Mouse (Mus musculus): ENCODE measurements around the gene Shroom4. TPM values are rescaled to one million over a fixed set of nuclear protein-coding genes. Genes with fewer than 3 reads are reported as not detected.

The Shroom4 gene
- polyA plus RNA-seq, 1 experiment from 2014 or later = 0.76 TPM

- Histone ChIP-seq H3K4me1 (replicated peaks; ENCODE audit: control insufficient read depth, insufficient read depth) (no peaks in the 10 kb centered on the region), H3K9ac (ENCODE audit: low read length) (no peak overlapping the region), H3K4me3 (ENCODE audit: low read depth, low read length) (no peak overlapping the region), H3K27me3 (ENCODE audit: control insufficient read depth, insufficient read depth, low read length) (no peaks in the 10 kb centered on the region), H3K9me3 (ENCODE audit: control insufficient read depth, low read length) (no peaks in the 10 kb centered on the region), H3K27ac (replicated peaks) (no peak overlapping the region), H3K36me3 (ENCODE audit: control insufficient read depth, insufficient read depth, low read length) (no peaks in the 10 kb centered on the region), H3K4me2 (replicated peaks; ENCODE audit: low read depth) (no peak overlapping the region)
- DNase-seq (ENCODE audit: low spot score) (no peak), ATAC-seq (ENCODE audit: low FRiP score, low TSS enrichment) (no peak)
- TF ChIP-seq CTCF (IDR thresholded peaks at IDR 0.05; ENCODE audit: low read depth) (no peak), EP300 (optimal IDR thresholded peaks at IDR 0.05) (no peak)
- 82% methylated on average over 1 of the region's 1 CpGs for WGBS
Measured at GRCm38 (mm10) chrX:6565066-6565465, 165.4 kb downstream of the Shroom4 start.

DNA sequence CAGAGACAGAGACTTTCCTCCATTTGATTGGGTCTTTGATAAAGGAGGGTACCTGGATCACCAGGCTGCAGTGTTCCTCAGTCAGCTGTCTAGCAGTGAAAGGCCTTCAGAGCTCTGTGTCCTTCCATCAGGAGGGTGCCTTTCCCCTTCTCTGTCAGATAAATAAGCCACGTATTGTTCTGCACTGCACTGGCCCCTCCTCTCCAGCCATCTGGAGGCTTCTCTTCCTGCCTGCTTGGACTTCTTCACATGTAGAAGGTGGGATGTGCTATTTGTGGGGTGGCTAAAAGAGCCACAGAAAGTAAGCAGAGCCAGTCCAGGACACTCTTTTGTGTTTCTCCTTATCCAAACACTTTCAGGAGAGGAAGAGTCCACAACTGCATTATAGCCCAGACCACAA is 174.9 kb downstream of the Shroom4 start:
- no peak for DNase-seq (ENCODE audit: low spot score)

GRCm38 (mm10) chrX:6577001-6577400 is 177.3 kb downstream of the Shroom4 start:
- TF ChIP-seq EP300 (optimal IDR thresholded peaks at IDR 0.05) (no peak), CTCF (IDR thresholded peaks at IDR 0.05; ENCODE audit: low read depth) (no peak)
- Histone ChIP-seq H3K4me1 (replicated peaks; ENCODE audit: control insufficient read depth, insufficient read depth) (no peaks in the 10 kb centered on the region), H3K27ac (replicated peaks) (no peak overlapping the region), H3K36me3 (ENCODE audit: control insufficient read depth, insufficient read depth, low read length) (no peaks in the 10 kb centered on the region), H3K9ac (ENCODE audit: low read length) (no peak overlapping the region), H3K4me2 (replicated peaks; ENCODE audit: low read depth) (no peak overlapping the region), H3K27me3 (ENCODE audit: control insufficient read depth, insufficient read depth, low read length) (no peaks in the 10 kb centered on the region), H3K4me3 (ENCODE audit: low read depth, low read length) (no peak overlapping the region), H3K9me3 (ENCODE audit: control insufficient read depth, low read length) (no peaks in the 10 kb centered on the region)
- ATAC-seq (ENCODE audit: low FRiP score, low TSS enrichment) (no peak), DNase-seq (ENCODE audit: low spot score) (no peak)
- WGBS = 38% methylated on average over 7 of the region's 7 CpGs

More for the DNA sequence above, 174.9 kb downstream of the Shroom4 start:
- no peak for ATAC-seq (ENCODE audit: low FRiP score, low TSS enrichment)
- Histone ChIP-seq H3K4me2 (replicated peaks; ENCODE audit: low read depth) (no peak overlapping the region), H3K36me3 (ENCODE audit: control insufficient read depth, insufficient read depth, low read length) (no peaks in the 10 kb centered on the region), H3K4me3 (ENCODE audit: low read depth, low read length) (no peak overlapping the region), H3K9me3 (ENCODE audit: control insufficient read depth, low read length) (no peaks in the 10 kb centered on the region), H3K27ac (replicated peaks) (no peak overlapping the region), H3K4me1 (replicated peaks; ENCODE audit: control insufficient read depth, insufficient read depth) (no peaks in the 10 kb centered on the region), H3K9ac (ENCODE audit: low read length) (no peak overlapping the region), H3K27me3 (ENCODE audit: control insufficient read depth, insufficient read depth, low read length) (no peaks in the 10 kb centered on the region)
- no peak for TF ChIP-seq CTCF (IDR thresholded peaks at IDR 0.05; ENCODE audit: low read depth)
- TF ChIP-seq EP300 (optimal IDR thresholded peaks at IDR 0.05) = no peak
- WGBS = 25% methylated on average over 1 of the region's 1 CpGs

DNA sequence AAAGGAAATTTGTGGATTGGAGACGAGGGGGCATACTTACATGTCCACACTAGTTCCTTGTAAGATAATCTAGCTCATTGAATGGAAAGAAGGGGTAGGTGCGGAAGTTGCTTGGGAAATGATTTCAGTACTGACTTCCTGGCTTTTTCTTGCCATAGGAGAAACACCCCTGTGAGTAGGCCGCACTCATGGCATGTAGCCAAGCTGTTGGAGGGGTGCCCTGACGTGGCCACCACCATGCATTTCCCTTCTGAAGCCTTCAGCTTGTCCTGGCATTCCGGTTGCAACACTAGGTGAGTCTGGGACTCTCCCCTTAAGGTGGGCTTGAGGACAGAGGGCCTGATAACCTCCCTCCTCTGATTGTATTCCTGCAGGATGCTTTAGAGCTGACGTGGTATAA is 181.0 kb downstream of the Shroom4 start:
- H3K9ac ChIP-seq (ENCODE audit: low read length) = no peak overlapping the region
- H3K27me3 ChIP-seq (ENCODE audit: control insufficient read depth, insufficient read depth, low read length) = no peaks in the 10 kb centered on the region
- 75% methylated on average over 6 of the region's 6 CpGs for WGBS
- H3K9me3 ChIP-seq (ENCODE audit: control insufficient read depth, low read length) = no peaks in the 10 kb centered on the region
- H3K4me1 ChIP-seq (replicated peaks; ENCODE audit: control insufficient read depth, insufficient read depth) = no peaks in the 10 kb centered on the region
- no peak overlapping the region for H3K4me3 ChIP-seq (ENCODE audit: low read depth, low read length)
- H3K36me3 ChIP-seq (ENCODE audit: control insufficient read depth, insufficient read depth, low read length) = no peaks in the 10 kb centered on the region
- no peak for ATAC-seq (ENCODE audit: low FRiP score, low TSS enrichment)
- no peak overlapping the region for H3K27ac ChIP-seq (replicated peaks)
- no peak for TF ChIP-seq CTCF (IDR thresholded peaks at IDR 0.05; ENCODE audit: low read depth)
- H3K4me2 ChIP-seq (replicated peaks; ENCODE audit: low read depth) = no peak overlapping the region
- DNase-seq (ENCODE audit: low spot score) = no peak

DNA sequence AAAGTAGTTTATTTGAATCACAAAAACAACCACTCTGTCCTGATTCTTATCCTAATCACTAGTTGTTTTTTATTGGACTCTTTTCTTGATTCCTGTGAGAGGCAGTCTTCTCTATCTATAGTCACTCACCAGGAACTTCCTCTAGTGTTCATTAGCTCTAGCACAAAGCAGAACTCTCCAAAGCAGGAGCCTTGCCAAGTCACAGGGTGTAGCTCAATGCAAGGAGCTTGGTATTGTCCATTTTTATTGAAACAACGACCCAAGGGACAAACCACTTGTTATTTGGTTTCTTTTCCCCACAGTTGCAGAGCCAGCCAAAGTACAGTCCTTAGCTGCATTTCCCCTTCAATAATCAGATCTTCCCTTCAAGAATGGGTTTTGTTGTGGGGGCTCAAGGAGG is 181.5 kb downstream of the Shroom4 start:
- Histone ChIP-seq H3K4me1 (replicated peaks; ENCODE audit: control insufficient read depth, insufficient read depth) (no peaks in the 10 kb centered on the region), H3K9me3 (ENCODE audit: control insufficient read depth, low read length) (no peaks in the 10 kb centered on the region), H3K27ac (replicated peaks) (no peak overlapping the region), H3K36me3 (ENCODE audit: control insufficient read depth, insufficient read depth, low read length) (no peaks in the 10 kb centered on the region), H3K4me2 (replicated peaks; ENCODE audit: low read depth) (no peak overlapping the region), H3K9ac (ENCODE audit: low read length) (no peak overlapping the region), H3K4me3 (ENCODE audit: low read depth, low read length) (no peak overlapping the region), H3K27me3 (ENCODE audit: control insufficient read depth, insufficient read depth, low read length) (no peaks in the 10 kb centered on the region)
- ATAC-seq (ENCODE audit: low FRiP score, low TSS enrichment) = no peak
- 65% methylated on average over 1 of the region's 1 CpGs for WGBS
- TF ChIP-seq EP300 (optimal IDR thresholded peaks at IDR 0.05) (no peak), CTCF (IDR thresholded peaks at IDR 0.05; ENCODE audit: low read depth) (no peak)
- DNase-seq (ENCODE audit: low spot score) = no peak

DNA sequence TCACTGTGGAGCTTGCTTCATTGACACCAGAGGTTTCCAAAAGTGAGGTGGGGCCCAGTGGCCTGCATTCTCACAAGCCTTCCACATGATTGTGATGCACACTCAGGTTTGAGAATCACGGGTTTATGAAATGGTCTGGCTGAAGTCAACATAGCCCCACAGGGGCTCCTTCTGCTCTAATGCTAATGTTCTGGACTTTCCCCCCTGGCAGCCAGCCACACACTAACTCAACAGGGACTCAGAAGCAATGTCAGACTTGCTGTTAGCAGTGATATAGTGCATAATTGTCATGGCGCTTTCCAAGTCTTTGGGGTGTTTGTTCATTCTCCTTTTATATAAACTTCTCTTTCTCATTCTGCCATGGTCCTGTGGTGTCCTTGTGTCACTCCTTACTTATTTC is 183.0 kb downstream of the Shroom4 start:
- TF ChIP-seq CTCF (IDR thresholded peaks at IDR 0.05; ENCODE audit: low read depth) = no peak
- TF ChIP-seq EP300 (optimal IDR thresholded peaks at IDR 0.05) = no peak
- WGBS = 61% methylated on average over 2 of the region's 2 CpGs
- no peaks in the 10 kb centered on the region for H3K9me3 ChIP-seq (ENCODE audit: control insufficient read depth, low read length)
- H3K36me3 ChIP-seq (ENCODE audit: control insufficient read depth, insufficient read depth, low read length) = no peaks in the 10 kb centered on the region
- H3K27ac ChIP-seq (replicated peaks) = no peak overlapping the region
- no peak overlapping the region for H3K9ac ChIP-seq (ENCODE audit: low read length)
- no peak for ATAC-seq (ENCODE audit: low FRiP score, low TSS enrichment)
- H3K4me3 ChIP-seq (ENCODE audit: low read depth, low read length) = no peak overlapping the region
- no peaks in the 10 kb centered on the region for H3K27me3 ChIP-seq (ENCODE audit: control insufficient read depth, insufficient read depth, low read length)
- H3K4me2 ChIP-seq (replicated peaks; ENCODE audit: low read depth) = no peak overlapping the region
- no peaks in the 10 kb centered on the region for H3K4me1 ChIP-seq (replicated peaks; ENCODE audit: control insufficient read depth, insufficient read depth)
- DNase-seq (ENCODE audit: low spot score) = no peak
